Comparison of ENCODE assay signal across 10 mouse cellular contexts in genomic region chr19:9063831-9064230, GRCm38 (mm10).
DNase-seq lines count a peak whose midpoint lies in the region.
"Had no signal": no experiment of that assay in that cellular context is flagged by ENCODE, and none has a peak within 500 bp of the region (broad histone marks: within the 10 kb centered on the region; RNA-seq: fewer than 3 reads in every experiment).

No protein-coding gene starts in this region.

- peak; percentile 25 to 60 for DNase-seq in cerebellum, postnatal 14 days
- no peak for DNase-seq in cerebellum, adult 11 months
- DNase-seq in cerebellum, postnatal 36 days, result peak; percentile 15 to 20
- no peak for DNase-seq in cerebellum, adult 9-11 months
- no peak for DNase-seq in lung, postnatal 25 days (ENCODE audit: low spot score)
- DNase-seq: adrenal gland, adult 2 months; adrenal gland, postnatal 10 days; adrenal gland, postnatal 25 days; cerebellum, adult 9-10 months; embryo, embryonic 11 days had no signal

Comparison
In these comparisons a context has a peak if more than half of its experiments do, and no peak if none do; other contexts are left out.
1. DNase-seq: peak in cerebellum, postnatal 14 days (2 of 2) and cerebellum, postnatal 36 days (2 of 2); none in cerebellum, adult 11 months (single experiment), cerebellum, adult 9-11 months (single experiment) and lung, postnatal 25 days (single experiment).